Mouse (Mus musculus): ENCODE data around the gene Ddrgk1. TPM values are rescaled to one million over a fixed set of nuclear protein-coding genes. Genes with fewer than 3 reads are reported as not detected.
A peak's percentile ranks its signal among the peaks of the same experiment; 100 is the strongest.

The Ddrgk1 gene
- total RNA-seq, 1 experiment: 60.1 TPM

DNA sequence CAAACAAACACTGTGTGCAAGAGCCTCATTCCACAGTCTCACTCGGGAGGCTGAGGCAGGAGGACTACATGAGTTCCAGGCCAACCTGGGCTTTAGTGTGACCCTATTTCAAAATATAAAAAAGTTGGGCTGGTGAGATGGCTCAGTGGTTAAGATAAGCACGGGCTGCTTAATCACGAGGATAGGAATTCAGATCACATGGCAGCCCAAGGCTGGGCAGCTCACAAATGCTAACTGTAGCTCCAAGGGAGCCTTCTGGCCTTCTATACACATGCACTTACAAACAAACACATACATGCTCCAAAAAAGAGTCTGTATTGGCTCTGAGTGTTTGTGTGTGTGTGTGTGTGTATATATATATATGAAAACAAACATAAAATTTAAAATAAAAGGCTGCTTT, 29.1 kb upstream of the Ddrgk1 start:
- no peak overlapping the region for H3K27ac ChIP-seq (ENCODE audit: insufficient read depth, low read depth, low read length, poor library complexity, severe bottlenecking)
- in situ Hi-C loops (cut with MboI; ENCODE audit: low sequenced_read_pairs in 2 of 2, unreplicated experiment in 2 of 2): no loop called here
- H3K9me3 ChIP-seq (ENCODE audit: control insufficient read depth, insufficient read depth, low read depth, low read length): no peaks in the 10 kb centered on the region
- peaks cover 4% of the 10 kb centered on the region; the same call in 1 of the 2 replicates for H3K36me3 ChIP-seq (ENCODE audit: control insufficient read depth, insufficient read depth, low read length, poor library complexity, severe bottlenecking)
- no peak overlapping the region for H3K4me3 ChIP-seq (ENCODE audit: insufficient read depth in 1 of 2, low read depth in 1 of 2, low read length in 2 of 2, poor library complexity in 1 of 2, severe bottlenecking in 1 of 2)
- no peak for DNase-seq (ENCODE audit: low read depth, low spot score)
- peak overlapping the region; percentile 32; the same call in 1 of the 2 replicates for H3K9ac ChIP-seq (ENCODE audit: insufficient read depth, low read depth, low read length, poor library complexity, severe bottlenecking)
- peaks cover 0 to 15% of the 10 kb centered on the region in 2 experiments; a peak in 2 of 4 replicates for H3K4me1 ChIP-seq (ENCODE audit: control insufficient read depth in 2 of 2, insufficient read depth in 2 of 2, low read length in 2 of 2, poor library complexity in 1 of 2)
- TF ChIP-seq HCFC1 (IDR thresholded peaks at IDR 0.05; ENCODE audit: borderline replicate concordance, insufficient read depth, low read length) (no peak), ZC3H11A (IDR thresholded peaks at IDR 0.05; ENCODE audit: borderline replicate concordance, low read depth, low read length) (no peak), MAFK (IDR thresholded peaks at IDR 0.05; ENCODE audit: insufficient read depth, low read depth, low read length) (no peak), ZNF384 (IDR thresholded peaks at IDR 0.05; ENCODE audit: low read depth, low read length) (no peak), CHD2 (IDR thresholded peaks at IDR 0.05; ENCODE audit: low read depth, low read length) (no peak)

DNA sequence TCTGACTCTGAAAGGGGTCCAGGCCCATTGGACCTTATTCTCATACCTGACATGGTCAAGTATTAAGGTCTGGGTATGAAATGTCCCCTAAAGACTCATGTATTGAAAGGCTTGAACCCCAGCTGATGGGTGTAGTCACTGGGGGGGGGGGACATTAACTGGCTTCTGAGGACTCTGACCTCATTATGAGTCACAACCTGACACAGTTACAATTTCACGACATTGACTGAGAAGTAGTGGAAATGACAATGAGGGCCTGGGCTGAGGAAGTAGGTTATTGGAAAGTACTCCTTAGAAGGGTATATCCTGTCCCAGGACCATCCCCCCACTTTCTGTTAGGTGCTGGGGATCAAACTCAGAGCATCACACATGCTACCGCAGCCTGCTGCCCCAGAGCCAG, 24.6 kb upstream of the Ddrgk1 start:
- no peak for TF ChIP-seq HCFC1 (IDR thresholded peaks at IDR 0.05; ENCODE audit: borderline replicate concordance, insufficient read depth, low read length)
- TF ChIP-seq ZNF384 (IDR thresholded peaks at IDR 0.05; ENCODE audit: low read depth, low read length): no peak
- TF ChIP-seq ZC3H11A (IDR thresholded peaks at IDR 0.05; ENCODE audit: borderline replicate concordance, low read depth, low read length): no peak
- no peak for TF ChIP-seq CHD2 (IDR thresholded peaks at IDR 0.05; ENCODE audit: low read depth, low read length)
- no peak for TF ChIP-seq MAFK (IDR thresholded peaks at IDR 0.05; ENCODE audit: insufficient read depth, low read depth, low read length)
- H3K9me3 ChIP-seq (ENCODE audit: control insufficient read depth, insufficient read depth, low read depth, low read length): no peaks in the 10 kb centered on the region
- in situ Hi-C loops (cut with MboI; ENCODE audit: low sequenced_read_pairs in 2 of 2, unreplicated experiment in 2 of 2): no loop called here

DNA sequence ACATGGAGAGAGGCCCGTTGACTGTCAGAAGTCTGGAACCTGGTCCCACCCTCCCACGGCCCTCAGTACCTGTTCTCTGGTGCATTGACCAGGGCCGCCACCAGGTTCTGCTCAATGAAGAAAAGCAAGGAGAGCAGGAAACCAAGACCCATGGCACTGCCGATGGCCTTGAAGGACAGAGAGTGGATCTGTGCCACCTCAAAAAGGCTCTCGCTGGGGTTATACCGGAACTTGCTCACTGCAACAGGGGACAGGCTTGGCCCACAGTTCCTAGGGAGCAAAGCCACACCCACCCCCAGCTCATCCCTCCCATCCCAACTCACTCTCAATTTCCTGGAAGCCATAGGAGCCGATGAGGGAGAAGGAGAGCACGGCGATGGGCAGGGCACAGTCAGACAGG, 21.0 kb upstream of the Ddrgk1 start:
- H3K36me3 ChIP-seq (ENCODE audit: control insufficient read depth, insufficient read depth, low read length, poor library complexity, severe bottlenecking): peaks cover 31% of the 10 kb centered on the region
- TF ChIP-seq ZNF384 (IDR thresholded peaks at IDR 0.05; ENCODE audit: low read depth, low read length) (no peak), ZC3H11A (IDR thresholded peaks at IDR 0.05; ENCODE audit: borderline replicate concordance, low read depth, low read length) (no peak), HCFC1 (IDR thresholded peaks at IDR 0.05; ENCODE audit: borderline replicate concordance, insufficient read depth, low read length) (no peak), MAFK (IDR thresholded peaks at IDR 0.05; ENCODE audit: insufficient read depth, low read depth, low read length) (no peak), CHD2 (IDR thresholded peaks at IDR 0.05; ENCODE audit: low read depth, low read length) (no peak)
- peak overlapping the region in 1 of 2 experiments; percentile 47; a peak in 2 of 4 replicates for H3K4me3 ChIP-seq (ENCODE audit: insufficient read depth in 1 of 2, low read depth in 1 of 2, low read length in 2 of 2, poor library complexity in 1 of 2, severe bottlenecking in 1 of 2)
- no peaks in the 10 kb centered on the region for H3K9me3 ChIP-seq (ENCODE audit: control insufficient read depth, insufficient read depth, low read depth, low read length)
- H3K9ac ChIP-seq (ENCODE audit: insufficient read depth, low read depth, low read length, poor library complexity, severe bottlenecking): 0 out of 2 replicates have a peak overlapping the region, but pooled peaks have one; percentile 3
- H3K27ac ChIP-seq (ENCODE audit: insufficient read depth, low read depth, low read length, poor library complexity, severe bottlenecking): no peak overlapping the region
- no peaks in the 10 kb centered on the region for H3K4me1 ChIP-seq (ENCODE audit: control insufficient read depth in 2 of 2, insufficient read depth in 2 of 2, low read length in 2 of 2, poor library complexity in 1 of 2)
- DNase-seq (ENCODE audit: low read depth, low spot score): no peak
- in situ Hi-C loops (cut with MboI; ENCODE audit: low sequenced_read_pairs in 2 of 2, unreplicated experiment in 2 of 2): no loop called here

More for the DNA sequence above, 24.6 kb upstream of the Ddrgk1 start:
- H3K9ac ChIP-seq (ENCODE audit: insufficient read depth, low read depth, low read length, poor library complexity, severe bottlenecking): no peak overlapping the region
- no peak overlapping the region for H3K27ac ChIP-seq (ENCODE audit: insufficient read depth, low read depth, low read length, poor library complexity, severe bottlenecking)
- no peak overlapping the region for H3K4me3 ChIP-seq (ENCODE audit: insufficient read depth in 1 of 2, low read depth in 1 of 2, low read length in 2 of 2, poor library complexity in 1 of 2, severe bottlenecking in 1 of 2)
- peaks cover 24% of the 10 kb centered on the region for H3K36me3 ChIP-seq (ENCODE audit: control insufficient read depth, insufficient read depth, low read length, poor library complexity, severe bottlenecking)
- no peak for DNase-seq (ENCODE audit: low read depth, low spot score)
- peaks cover 0 to 3% of the 10 kb centered on the region in 2 experiments; a peak in 2 of 4 replicates for H3K4me1 ChIP-seq (ENCODE audit: control insufficient read depth in 2 of 2, insufficient read depth in 2 of 2, low read length in 2 of 2, poor library complexity in 1 of 2)

DNA sequence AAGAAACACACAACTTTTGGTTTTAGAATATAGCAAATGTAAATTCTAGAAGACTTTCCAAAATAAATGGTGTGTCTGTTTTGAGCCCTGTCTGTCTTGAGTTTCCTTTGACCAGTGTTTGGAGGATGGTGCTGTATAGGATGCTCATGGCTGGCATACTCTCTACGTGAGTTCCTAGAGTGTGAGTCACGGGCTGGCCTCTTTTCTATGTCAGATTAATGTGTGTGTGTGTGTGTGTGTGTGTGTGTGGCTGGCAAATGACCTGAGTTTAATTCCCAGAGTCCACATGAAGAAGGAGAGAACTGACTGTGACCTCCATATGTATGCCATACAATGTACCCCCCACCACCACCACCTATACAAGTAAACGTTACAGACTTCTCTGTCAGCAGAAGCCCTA, 17.1 kb upstream of the Ddrgk1 start:
- in situ Hi-C loops (cut with MboI; ENCODE audit: low sequenced_read_pairs in 2 of 2, unreplicated experiment in 2 of 2): no loop called here
- no peak for DNase-seq (ENCODE audit: low read depth, low spot score)
- Histone ChIP-seq H3K4me3 (ENCODE audit: insufficient read depth in 1 of 2, low read depth in 1 of 2, low read length in 2 of 2, poor library complexity in 1 of 2, severe bottlenecking in 1 of 2) (no peak overlapping the region), H3K9ac (ENCODE audit: insufficient read depth, low read depth, low read length, poor library complexity, severe bottlenecking) (no peak overlapping the region), H3K9me3 (ENCODE audit: control insufficient read depth, insufficient read depth, low read depth, low read length) (no peaks in the 10 kb centered on the region), H3K36me3 (ENCODE audit: control insufficient read depth, insufficient read depth, low read length, poor library complexity, severe bottlenecking) (peaks cover 52% of the 10 kb centered on the region), H3K27ac (ENCODE audit: insufficient read depth, low read depth, low read length, poor library complexity, severe bottlenecking) (no peak overlapping the region), H3K4me1 (ENCODE audit: control insufficient read depth in 2 of 2, insufficient read depth in 2 of 2, low read length in 2 of 2, poor library complexity in 1 of 2) (no peaks in the 10 kb centered on the region)
- TF ChIP-seq ZNF384 (IDR thresholded peaks at IDR 0.05; ENCODE audit: low read depth, low read length) (no peak), MAFK (IDR thresholded peaks at IDR 0.05; ENCODE audit: insufficient read depth, low read depth, low read length) (no peak), ZC3H11A (IDR thresholded peaks at IDR 0.05; ENCODE audit: borderline replicate concordance, low read depth, low read length) (no peak), CHD2 (IDR thresholded peaks at IDR 0.05; ENCODE audit: low read depth, low read length) (no peak)

DNA sequence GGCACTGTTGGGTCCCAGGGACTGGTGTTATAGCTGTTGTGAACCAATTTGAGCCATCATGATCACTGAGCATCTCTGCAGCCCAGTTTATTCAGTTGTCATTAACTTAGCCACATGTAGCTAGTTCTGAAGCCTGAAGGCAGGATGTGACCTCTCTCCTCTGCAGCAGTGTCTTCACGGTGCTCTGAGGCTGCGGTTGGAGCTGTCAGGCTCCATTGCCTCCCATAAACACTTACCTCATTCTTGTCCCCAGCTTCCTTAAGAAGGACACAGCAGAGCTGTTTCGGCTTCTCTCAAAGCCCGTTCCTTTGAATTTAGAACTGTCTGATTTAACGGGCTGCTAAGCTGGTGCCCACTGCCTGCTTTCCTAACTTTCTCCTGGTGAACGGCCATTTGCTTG, 15.4 kb upstream of the Ddrgk1 start:
- H3K27ac ChIP-seq (ENCODE audit: insufficient read depth, low read depth, low read length, poor library complexity, severe bottlenecking): no peak overlapping the region
- no peak overlapping the region for H3K9ac ChIP-seq (ENCODE audit: insufficient read depth, low read depth, low read length, poor library complexity, severe bottlenecking)
- no peak for TF ChIP-seq MAFK (IDR thresholded peaks at IDR 0.05; ENCODE audit: insufficient read depth, low read depth, low read length)
- TF ChIP-seq ZNF384 (IDR thresholded peaks at IDR 0.05; ENCODE audit: low read depth, low read length): no peak
- no peak overlapping the region for H3K4me3 ChIP-seq (ENCODE audit: insufficient read depth in 1 of 2, low read depth in 1 of 2, low read length in 2 of 2, poor library complexity in 1 of 2, severe bottlenecking in 1 of 2)
- H3K36me3 ChIP-seq (ENCODE audit: control insufficient read depth, insufficient read depth, low read length, poor library complexity, severe bottlenecking): peaks cover 61% of the 10 kb centered on the region
- in situ Hi-C loops (cut with MboI; ENCODE audit: low sequenced_read_pairs in 2 of 2, unreplicated experiment in 2 of 2): no loop called here
- no peak for DNase-seq (ENCODE audit: low read depth, low spot score)
- H3K4me1 ChIP-seq (ENCODE audit: control insufficient read depth in 2 of 2, insufficient read depth in 2 of 2, low read length in 2 of 2, poor library complexity in 1 of 2): no peaks in the 10 kb centered on the region
- no peaks in the 10 kb centered on the region for H3K9me3 ChIP-seq (ENCODE audit: control insufficient read depth, insufficient read depth, low read depth, low read length)

All from ES-E14 (cell line).